Mouse (Mus musculus) G1E (cell line): ENCODE measurements around the gene Pfkfb3.

ENCODE experiments used
- CTCF ChIP-seq: IDR thresholded peaks from 2 replicates; pipeline ENCODE4 v1.5.1; 2012; ENCODE audit warnings: low read depth, low read length, inconsistent platforms, mixed read lengths
- GATA1 ChIP-seq: IDR thresholded peaks from 2 replicates; pipeline ENCODE4 v1.6.1; 2012; ENCODE audit warnings: borderline replicate concordance, low read length, inconsistent platforms, mixed read lengths
- GATA2 ChIP-seq: IDR thresholded peaks from 2 replicates; pipeline ENCODE4 v1.6.1; 2012; ENCODE audit warnings: low read depth, low read length, inconsistent platforms, borderline replicate concordance
- POLR2AphosphoS5 ChIP-seq: IDR thresholded peaks from 2 replicates; pipeline ENCODE4 v1.6.1; 2012; ENCODE audit warnings: low read depth, low read length, inconsistent platforms; ENCODE audit not compliant: insufficient replicate concordance

DNA sequence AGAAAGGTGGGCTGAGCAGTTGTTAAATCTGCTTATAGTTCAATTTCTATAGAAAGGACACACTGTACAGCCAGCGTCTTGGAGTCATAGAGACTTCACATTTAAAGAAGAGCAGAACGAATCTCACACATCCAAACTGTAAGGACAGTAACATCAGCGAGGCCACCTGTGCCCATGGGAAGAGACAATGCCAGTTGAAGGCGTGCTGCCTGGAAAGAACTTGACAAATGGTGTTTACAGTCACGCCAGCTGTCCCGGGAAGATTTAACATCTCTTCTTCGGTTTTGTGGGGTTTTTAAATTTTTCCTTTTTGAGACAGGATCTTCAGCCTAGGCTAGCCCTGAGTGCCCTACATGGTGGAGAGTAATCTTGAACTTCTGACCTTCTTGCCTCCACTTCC, 4.8 kb upstream of the Pfkfb3 start:
- no peak for TF ChIP-seq CTCF
- no peak for TF ChIP-seq GATA1
- no peak for TF ChIP-seq POLR2AphosphoS5
- no peak for TF ChIP-seq GATA2
